Mouse (Mus musculus): ENCODE measurements around the gene Sdhd.

Gene Sdhd

DNA sequence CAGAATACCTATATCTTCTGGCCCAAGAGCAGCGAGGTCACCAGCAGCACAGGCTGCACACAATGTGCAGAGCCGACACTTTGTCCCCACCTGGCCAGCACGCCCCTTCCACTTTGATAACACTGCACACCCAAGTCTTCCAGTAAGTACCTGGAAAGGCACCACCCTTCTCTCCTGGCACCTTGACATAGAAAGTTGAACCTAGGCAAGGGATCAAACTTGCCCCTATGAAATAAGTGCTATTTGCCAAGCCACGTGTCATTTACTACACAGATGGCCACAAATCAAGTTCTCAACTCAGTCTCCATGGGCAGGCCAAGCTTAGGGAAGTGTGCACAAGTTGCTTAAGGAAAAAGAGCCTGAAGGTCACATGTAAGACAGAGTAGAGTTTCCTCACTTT, 16.7 kb downstream of the Sdhd start:
- DNase-seq (ENCODE audit: low read depth, low spot score), result no peak

DNA sequence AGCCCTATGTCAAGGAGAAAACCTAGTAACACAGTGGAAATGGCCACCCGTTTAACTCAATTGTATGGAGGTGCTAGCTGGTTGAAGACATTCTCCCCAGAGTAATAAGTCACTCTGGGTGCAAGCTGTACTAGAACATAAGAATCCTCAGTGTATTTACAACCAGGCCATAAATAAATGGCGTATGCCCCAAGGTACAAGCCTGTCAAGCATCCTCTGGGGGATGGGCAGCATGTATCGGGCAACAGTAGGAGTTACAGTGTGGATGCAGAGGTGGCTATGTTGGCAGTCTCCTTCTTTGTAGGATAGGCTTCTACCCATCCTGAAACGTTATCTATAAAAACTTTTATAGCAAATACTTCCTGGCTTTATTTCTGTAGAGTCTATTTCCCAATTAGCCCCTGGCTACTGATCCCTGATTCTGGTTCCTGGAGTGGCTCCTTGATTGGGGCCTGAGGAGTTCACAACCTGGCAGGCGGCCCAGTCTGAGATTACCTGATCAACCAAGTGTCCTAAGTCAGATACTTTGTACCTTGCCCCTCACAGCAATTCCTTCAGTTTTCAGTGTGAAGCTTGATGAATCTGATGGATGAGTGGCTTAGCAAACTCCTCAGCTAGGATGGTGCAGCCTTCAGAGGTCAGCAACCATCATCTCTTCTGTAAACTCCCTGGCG, 18.3 kb downstream of the Sdhd start:
- no peak for DNase-seq (ENCODE audit: low read depth, low spot score)

DNA sequence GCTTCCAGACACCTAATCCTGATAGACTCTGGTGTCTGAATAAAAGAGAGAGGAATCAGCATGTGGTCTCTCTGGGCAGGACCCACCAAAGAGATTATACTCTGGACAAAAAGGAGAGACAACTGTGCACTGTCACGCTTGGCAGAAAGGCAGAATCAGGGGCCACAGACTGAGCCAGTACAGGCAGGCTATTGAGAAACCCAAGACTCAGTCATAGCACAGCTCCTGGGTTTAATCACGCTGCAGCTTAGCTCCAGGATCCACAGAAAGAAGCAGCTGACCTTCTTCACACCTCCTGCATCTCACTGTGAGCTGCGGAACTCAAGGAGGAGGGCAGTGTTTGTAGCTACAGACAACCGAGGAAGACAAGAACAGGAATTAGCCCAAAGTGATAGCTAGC, 23.2 kb downstream of the Sdhd start:
- DNase-seq (ENCODE audit: low read depth, low spot score), result no peak

DNA sequence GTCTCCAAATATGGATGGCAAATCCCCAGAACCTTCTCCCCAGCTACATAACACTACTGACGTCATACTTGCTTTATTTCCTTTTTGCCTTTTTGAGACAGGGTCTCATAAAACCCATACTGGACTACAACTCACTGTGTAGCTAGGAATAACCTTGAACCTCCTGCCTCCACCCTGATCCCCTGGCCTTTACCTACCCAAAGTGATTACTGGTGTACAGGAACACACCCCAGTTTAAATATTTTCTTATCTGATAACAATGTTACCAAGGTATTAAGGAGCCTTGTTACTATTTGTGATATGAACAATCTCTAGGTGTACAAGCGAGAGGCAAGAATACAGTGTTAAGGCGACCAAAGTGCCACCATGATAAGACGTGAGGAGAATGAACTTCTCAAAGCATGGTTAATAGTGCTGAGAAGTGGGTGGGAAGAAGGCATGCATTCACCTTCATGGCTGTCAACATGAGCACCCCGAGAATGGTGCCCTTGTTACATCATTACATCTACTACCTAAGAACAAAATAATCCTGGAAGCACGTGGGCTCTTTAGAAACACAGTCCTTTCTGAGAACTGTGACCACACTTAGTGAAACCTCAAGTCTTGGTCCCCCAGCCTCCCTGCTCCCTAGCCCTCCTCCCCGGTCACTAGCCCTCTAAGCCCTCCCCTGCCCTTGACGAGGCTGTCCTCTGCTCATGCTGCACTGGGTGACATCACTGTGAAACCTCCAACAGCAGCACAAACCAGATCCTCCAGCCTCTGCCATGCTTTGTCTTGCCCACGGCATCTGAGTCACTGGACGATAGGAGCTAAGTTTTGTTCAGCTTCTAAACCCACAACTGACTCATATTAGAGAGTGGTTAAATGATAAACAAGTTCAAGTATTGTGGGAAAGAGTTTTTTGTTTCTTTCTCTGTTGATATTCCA, 33.8 kb downstream of the Sdhd start:
- no peak for DNase-seq (ENCODE audit: low read depth, low spot score)

DNA sequence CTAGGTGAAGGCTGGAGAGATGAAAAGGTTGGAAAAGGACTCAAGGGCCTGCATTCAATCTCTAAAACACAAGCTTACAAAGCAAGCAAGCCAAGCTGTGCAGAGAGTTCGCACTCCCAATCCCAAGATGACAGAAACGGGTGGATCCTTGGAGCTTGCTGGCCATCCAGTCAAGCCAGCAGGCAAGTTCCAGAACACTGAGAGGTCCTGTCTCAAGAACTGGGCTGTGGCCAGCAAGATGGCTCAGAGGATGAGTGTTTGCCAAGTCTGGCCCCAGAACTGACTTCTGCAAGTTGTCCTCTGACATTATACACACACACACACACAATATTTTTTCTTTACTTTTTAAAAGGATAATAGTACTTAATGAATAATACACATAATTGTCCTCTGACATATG, 35.7 kb downstream of the Sdhd start:
- DNase-seq (ENCODE audit: low read depth, low spot score), result no peak

DNA sequence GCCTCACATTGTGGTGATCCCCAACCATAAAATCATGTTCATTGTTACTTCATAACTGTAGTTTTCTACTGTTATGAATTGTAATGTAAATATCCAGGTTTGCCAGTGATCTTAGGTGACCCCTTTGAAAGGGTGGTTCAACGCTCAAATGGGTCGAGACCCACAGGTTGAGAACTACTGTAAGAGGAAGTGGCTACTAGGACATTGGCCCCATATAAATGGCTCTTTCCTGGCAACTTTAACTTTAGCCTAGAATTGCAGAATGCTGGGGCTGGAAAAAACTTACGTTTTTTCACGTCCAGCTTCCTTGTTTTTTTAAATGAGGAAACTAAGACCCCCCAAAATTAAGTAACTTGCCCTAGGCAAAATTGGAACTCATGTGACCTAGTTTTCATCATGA, 36.2 kb downstream of the Sdhd start:
- no peak for DNase-seq (ENCODE audit: low read depth, low spot score)

DNA sequence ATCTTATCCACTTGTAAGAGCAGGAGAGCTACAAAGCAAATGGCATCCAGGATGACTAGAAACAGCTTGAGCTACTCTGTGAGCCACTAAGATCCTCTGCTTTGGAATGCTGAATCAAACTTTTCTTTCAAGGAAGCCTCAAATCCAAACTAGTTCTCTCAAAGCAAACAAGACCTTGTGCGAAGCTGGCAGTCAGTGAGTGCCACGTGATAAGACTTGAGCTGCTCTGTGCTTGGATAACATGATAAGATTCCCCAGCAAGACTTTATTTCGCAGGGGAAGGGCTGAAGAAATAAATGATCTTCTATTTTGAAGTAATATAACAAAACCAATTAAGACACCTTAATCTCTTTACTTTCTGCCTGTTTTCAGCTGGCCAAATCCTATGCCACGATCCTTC, 37.7 kb downstream of the Sdhd start:
- no peak for DNase-seq (ENCODE audit: low read depth, low spot score)

DNA sequence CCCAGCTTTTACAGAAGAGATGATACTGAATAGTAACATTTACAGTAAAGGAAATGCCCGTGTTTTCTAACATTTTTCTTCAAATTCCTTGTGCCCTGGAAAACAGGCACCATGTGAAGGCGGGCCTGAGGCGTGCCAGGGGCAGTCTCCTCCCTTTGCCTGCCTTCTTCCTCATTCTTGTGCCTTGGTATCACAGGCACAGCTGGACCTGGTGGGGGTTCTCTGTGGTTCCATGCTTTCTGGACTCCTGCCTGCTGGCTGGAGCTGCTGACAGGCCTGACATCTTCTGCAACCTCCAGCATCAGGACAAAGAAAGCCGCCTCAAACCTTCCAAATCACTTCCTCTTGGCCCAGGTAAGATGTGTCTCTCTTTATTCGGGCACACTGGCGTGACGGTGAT, 38.4 kb downstream of the Sdhd start:
- no peak for DNase-seq (ENCODE audit: low read depth, low spot score)

DNA sequence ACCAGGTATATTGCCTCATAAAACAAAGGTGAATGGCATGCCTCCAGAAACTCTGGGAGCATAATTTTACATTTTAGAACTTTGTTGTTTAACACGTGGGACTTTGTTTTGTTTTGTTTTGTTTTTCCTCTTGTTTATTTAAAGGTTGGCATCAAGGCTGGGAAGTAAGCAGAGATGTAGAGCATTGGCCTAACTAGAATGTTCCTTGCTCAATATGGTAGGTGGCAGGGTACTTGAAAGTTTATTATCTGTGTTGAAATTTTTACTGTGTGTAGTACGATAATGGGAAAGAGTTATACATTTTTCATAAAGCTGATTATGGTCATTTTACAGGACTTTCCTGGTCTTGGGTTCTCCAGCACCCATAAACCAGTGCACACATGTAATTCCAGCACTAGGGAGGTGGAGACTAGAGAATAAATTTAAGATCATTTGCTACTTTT, 41.7 kb downstream of the Sdhd start:
- no peak for DNase-seq (ENCODE audit: low read depth, low spot score)

DNA sequence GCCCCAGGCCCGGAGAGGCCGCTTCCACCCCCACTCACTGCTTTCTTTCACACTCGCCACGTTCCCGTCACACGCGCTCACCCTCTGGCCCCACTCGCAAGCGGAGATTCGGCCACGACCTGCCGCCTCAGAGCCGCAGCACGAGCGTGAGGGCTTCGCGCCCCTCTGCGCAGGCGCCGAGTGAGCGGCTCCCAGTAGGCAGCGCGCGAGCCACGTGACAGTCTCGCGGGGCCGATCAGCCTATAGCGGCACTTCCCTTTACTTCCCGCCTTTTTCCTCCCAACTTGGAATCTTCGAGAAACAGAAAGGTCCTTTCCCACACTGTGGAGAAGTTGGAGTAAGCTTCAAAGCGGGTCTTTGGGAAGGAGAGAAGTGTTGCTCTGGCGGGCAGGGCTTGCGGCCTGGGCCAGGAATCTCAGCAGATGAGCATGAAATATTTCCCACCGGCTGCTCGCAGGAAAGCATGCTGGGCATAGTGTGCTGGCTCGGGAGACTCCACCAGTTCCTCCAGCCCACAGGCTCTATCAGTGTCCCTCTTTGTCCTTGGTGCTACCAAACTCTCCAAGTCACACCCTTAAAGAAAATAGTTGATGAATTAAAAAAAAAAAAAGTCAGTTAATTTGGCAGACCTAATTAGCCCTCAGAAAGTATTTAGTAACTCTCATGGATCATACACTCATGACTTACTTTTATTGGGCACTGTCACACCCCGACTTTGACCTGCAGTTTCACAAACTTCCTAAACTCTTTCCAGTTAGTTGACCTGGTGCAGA, 42.3 kb downstream of the Sdhd start, which contains the start of gene Tex12:
TSS of gene Tex12 (minus strand) at position 181 of the 773 bp plus-strand sequence.
- DNase-seq (ENCODE audit: low read depth, low spot score), result no peak

DNA sequence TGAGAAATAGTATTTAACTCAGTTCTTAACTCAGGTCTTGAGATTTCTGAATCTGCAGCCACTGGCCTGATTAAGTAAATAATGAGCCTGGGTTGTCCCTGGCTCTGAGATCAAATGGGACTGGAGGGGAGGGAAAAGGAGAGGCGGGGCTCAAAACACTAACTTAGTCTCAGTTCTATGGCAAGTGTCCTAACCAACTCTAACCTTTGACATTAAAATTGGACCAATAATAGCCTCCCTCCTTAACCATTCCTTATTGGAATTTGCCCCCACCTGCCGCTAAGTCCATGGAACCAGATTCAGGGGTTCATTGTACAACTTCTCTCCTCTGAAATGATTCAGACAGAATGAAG, 48.5 kb downstream of the Sdhd start, which contains the start of gene Bco2:
TSS of gene Bco2 (minus strand) at position 88 of the 353 bp plus-strand sequence.
- peak; percentile 22 for DNase-seq (ENCODE audit: low read depth, low spot score)

DNA sequence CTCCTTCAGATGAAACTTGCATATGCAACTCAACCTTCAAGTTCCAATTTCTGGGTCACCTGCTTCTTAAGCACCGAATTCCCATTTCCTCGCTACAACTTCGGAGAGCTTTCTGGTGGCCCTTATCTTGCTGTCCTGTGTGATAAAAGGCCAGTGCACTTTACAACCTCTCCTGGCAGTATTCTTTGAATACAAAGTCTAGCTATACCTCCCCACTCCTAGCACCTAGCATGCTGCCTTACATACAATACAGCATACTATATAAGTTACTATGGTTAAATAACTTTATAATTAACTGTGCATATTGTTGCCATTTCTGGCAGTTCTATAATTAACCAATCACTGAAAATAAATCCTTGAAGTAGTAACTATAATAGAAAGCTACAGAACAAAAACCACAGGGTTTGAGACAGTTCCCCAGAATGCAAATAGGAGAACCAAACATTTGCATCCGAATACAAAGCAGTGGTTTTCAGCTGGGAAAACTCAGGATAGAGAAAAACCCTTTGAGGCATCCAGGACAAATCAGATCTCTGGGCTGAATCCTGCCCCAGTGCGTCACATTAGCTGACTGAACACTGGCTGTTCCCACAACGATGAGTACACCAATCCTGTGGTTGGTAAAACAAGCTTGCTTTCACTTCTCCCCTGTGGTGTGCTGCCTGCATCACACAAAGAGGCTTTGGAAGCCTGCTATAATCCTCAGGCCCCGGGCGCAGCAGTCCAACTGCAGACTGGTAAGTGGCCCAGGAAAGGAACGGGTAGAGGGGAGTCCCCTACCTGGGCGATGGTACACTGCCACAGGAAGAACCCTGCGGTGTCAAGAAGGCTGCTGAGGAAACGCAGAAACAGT, 49.1 kb downstream of the Sdhd start, which contains the start of gene Il18:
TSS of gene Il18 (plus strand) at position 587 of the 853 bp plus-strand sequence.
- DNase-seq (ENCODE audit: low read depth, low spot score), result peak; percentile 42

DNA sequence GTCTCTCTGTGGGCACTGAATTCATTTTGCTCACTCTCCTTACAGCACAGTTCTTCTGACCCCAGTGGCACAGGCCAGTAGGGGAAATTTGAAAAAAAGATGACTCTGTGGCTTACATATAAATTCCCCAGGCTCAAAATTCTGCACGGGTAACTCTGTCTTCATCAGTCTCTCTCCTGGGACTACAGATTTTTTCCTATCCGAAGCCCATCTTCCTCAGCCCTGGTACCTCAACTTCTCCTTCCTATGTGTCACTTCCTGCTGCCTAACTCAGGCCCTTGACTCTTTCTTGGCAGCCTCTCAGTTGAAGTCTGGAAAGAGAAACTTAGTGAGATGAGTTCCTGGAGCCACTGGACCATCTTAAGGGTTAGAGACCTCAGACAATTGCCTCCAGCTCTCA, 50.1 kb downstream of the Sdhd start:
- no peak for DNase-seq (ENCODE audit: low read depth, low spot score)

DNA sequence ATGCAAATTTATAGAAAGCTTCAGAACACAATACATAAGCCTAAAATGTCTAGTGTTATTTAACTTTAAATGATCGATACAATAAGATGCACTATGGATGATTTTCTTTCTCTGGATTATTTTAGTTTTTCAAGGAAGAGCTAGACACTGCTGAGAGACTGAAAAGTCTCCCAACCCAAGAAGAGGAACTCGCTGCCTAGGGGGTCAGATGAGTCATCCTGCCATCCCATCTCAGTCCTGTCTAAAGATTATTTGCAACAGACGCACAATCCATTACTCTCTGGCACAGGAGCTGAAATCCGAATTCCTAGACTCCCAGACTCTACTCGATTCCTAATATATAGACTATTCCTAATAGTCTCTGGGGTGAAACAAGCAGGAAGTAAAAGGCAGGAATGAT, 51.4 kb downstream of the Sdhd start:
- no peak for DNase-seq (ENCODE audit: low read depth, low spot score)

DNA sequence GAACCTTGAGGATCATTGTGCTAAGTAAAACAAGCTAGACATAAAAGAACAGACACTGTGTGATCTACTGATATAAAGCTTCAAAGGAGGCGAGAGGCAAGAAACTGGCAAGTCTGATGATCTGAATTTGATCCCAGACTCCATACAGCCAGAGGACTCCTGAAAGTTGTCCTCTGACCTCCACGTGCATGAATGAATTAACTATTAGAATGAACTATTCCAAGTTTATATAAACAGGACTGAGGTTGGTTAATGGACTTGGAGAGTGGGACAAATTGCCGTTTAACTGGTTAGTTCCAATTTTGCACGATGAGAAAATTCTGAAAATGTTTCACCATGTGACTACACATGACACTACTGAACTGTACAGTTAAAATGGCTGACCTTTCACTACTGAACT, 54.7 kb downstream of the Sdhd start:
- no peak for DNase-seq (ENCODE audit: low read depth, low spot score)

DNA sequence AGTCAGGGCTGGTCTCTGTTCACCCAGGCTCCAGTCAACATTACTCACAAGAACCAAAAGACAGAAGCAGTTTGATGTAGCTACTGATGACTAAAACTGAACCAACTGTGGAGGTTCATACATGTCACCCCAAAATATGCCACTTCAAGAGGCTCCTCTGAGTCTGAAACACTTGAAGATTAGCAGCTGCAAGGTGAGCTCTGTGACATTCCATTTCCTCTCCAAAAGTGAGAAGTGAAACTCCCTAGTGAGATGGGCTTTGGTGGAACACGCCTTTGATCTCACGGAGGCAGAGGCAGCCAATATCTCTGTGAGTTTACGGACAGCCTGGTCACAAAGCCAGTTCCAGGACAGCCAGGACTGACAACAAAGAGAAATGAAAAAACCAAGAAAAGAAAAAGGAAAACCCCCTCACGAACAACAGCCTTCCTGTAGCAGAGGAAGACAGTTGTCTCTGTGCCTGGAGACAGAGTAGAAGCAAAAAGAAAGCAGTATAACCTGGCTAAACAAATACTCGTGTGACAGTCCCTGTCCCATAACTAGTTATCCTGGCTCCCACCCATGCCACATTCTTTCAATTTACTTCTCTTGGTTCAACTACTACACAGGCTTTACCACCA, 55.6 kb downstream of the Sdhd start:
- DNase-seq (ENCODE audit: low read depth, low spot score), result no peak
